Mouse (Mus musculus) mouse embryonic stem cell (cell line): ENCODE results near the gene Gm3594.
"Not testable (repeated sequence)": the region's sequence is repeated elsewhere in the genome, so short reads cannot be mapped to it uniquely, and the experiment has no call there.

Source experiments
- in situ Hi-C, 2 experiments: fragments of 300-500 bp; cut with MboI; formaldehyde crosslinking; loops; 1 replicate in 1 of 2; 3 replicates in 1 of 2; pipeline ENCODE4 v1.14.3; 2019 to 2020; ENCODE audit warnings: low sequenced_read_pairs in 2 of 2, low pct_unique_long_range_greater_than_20kb in 1 of 2, mixed read lengths in 1 of 2; ENCODE audit not compliant: unreplicated experiment in 1 of 2

Gm3594 gene

DNA sequence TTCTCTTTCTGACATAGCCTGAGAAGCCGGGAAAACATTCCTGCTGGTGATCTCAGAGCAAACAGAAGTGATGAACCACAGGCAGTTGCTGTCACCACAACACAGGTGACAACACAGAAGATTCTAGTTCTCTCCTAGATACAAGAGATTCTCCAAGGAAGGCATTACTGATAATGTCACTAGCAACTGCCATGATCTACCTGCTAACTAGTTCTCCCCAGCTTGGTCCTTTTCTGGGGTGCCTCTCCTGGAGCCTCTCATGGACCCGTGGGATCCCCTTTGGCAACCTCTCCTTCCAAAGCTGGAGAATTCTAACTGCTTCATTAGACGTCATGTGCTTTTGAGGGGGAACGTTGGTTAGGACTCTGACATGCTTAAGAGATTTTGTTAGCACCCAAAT lies at the start of gene Gm3594:
Gm3594 (minus strand) TSS at position 101 of the 400 bp plus-strand sequence.
- in situ Hi-C loops = not testable (repeated sequence)

DNA sequence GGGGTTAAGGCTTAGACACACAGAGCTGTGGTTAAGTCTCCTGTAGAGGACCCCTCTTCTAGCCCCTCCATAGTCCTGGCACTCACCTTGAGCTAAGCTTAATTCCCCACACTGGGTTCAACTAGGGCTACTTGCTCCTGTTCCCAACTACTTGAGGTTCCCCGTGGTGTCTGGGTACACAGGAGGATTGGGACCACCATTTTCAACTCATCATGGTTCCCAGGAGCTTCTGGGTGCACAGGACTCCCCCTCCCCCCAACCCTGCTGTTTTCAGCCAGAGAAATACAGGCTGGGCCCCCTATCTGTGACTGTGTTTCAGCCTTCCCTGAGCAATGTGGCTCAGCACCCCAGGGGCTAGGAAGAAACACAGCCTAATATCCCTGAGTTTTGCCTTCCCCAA lies 41.9 kb upstream of the Gm3594 start:
- in situ Hi-C loops = not testable (repeated sequence)

DNA sequence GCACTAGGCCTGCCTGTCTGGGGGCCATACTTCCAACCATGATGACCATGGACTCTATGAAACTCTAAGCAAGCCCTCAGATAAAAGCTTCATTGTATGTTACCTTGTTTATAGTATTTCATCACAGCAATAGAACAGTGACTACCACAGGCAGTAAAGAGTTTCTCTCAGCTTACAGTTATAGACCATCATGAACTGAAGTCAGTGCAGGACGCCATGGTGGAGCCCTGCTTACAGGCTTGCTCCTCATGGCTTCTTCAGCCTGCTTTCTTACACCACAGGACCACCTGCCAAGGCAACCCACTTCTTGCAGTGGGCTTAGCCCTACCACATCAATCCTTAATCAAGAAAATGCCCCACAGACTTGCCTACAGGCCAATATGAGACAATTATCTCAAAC lies 41.1 kb upstream of the Gm3594 start:
- in situ Hi-C loops = not testable (repeated sequence)

DNA sequence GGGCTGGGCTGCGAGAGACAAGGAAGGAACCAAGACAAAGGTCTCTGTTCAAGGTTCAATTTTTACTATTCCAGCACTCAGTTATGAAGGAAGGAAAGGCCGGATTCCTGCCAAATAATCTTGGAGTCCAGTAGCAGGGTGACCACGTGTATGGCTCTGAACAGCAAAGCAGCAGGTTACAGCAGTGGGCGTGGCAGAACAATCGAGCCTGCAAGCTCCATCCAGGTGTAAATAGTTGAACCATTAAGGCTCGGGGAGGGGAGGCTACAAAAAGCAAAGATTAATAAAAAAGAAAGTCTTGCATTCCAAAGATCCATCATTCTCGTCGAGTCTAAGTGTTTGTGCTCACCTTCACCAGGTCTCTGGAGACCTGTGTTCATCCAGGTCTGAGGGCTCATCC lies 37.7 kb upstream of the Gm3594 start:
- in situ Hi-C loops = not testable (repeated sequence)

DNA sequence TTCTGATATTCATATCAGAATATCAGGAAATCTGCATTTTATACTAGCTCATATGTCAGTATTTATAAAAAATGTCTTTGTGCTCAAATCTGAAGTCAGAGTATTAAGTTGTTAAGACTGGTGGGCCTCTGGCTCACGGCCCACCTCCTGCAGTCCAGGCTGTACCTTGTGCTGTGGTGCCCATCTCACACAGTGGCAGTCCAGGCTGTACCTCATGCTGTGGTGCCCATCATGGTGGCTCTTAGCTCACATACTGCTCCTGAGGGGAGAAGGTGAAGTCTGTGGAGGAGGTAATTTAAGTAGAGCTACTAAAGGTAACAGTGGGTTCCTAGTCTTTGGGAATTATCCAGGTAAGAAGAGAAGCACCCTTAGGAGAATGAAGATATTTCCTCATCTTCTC lies 27.4 kb upstream of the Gm3594 start:
- in situ Hi-C loops = not testable (repeated sequence)

DNA sequence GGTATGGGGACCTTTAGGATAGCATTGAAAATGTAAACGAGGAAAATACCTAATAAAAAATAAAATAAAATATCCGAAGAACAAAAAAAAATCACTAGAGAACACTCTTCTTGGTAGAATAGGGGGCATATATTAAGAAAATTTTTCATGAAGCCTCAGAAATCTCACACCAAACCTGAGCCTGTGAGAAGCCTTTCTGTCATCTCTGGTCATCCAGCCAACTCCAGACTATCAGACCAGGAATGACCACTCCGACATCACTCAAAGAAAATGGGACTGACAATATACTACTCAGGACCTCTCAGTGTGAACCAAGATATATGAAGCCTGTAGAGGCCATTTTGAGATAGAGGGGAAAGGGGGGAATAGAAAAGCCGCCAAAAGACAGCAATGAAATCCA lies 3.6 kb downstream of the Gm3594 start:
- in situ Hi-C loops = not testable (repeated sequence)

DNA sequence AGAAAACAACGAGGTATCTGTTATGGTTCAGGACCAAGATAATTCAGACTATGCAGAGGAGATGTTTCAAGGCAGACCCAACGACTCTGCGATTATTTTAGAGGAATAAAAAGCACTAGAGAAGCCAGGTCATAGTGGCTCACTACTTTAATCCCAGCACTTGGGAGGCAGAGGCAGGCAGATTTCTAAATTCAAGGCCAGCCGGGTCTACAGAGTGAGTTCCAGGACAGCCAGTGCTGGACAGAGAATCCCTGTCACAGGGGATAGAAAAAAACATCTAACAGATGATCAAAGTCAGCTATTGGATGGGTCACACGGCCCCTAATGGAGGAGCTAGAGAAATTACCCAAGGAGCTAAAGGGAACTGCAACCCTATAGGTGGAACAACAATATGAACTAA lies 4.2 kb downstream of the Gm3594 start:
- in situ Hi-C loops = not testable (repeated sequence)

DNA sequence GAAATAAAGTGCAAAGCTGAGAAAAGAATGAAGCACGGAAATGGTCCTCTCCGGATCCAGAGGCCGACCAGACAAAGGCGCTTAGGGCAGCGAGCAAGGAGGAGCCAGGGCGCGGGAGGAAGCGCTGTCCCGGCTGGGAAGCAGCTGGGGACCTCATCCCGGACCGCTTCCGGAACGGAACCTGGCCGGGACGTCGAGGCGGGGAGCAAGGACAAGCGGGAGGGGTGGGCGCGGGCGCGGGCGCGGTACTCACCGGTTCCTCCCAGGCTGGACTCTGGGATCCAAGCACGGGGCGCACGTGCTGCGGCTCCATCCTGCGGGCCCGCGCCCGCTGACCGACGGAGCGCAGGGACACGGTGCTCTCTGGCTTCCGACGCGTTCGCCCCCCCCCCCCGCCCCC lies 17.6 kb downstream of the Gm3594 start:
- in situ Hi-C loops = not testable (repeated sequence)

DNA sequence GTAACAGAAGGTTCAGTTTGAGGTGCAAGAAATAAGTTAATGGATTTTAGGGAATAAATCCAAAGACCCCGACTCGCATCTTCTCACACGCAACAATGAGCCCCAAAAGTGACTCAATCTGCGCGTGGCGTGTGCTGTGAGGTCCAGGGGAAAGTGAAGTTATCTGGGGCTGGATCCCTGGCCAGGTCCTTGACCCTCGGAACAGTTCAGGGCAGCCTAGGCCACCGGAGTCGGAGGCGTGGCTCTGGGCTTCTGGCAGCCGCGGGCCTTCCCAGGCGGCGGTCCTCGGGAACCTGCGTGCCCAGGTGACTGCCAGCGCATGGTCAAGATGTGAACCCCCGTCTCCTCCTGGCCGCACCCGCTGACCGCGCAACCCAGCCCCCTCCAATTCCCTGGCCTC lies 18.1 kb downstream of the Gm3594 start:
- in situ Hi-C loops = not testable (repeated sequence)

DNA sequence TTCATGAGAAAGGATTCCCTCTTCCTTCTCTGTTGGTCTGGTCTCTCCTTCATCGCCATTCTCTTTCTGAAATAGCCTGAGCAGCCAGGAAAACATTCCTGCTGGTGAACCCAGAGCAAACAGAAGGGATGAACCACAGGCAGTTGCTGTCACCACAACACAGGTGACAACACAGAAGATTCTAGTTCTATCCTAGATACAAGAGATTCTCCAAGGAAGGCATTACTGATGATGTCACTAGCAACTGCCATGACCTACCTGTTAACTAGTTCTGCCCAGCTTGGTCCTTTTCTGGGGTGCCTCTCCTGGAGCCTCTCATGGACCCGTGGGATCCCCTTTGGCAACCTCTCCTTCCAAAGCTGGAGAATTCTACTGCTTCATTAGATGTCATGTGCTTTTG lies 32.0 kb downstream of the Gm3594 start, which contains the start of gene Gm3591:
Gm3591 (minus strand) TSS at position 101 of the 400 bp plus-strand sequence.
- in situ Hi-C loops = not testable (repeated sequence)

DNA sequence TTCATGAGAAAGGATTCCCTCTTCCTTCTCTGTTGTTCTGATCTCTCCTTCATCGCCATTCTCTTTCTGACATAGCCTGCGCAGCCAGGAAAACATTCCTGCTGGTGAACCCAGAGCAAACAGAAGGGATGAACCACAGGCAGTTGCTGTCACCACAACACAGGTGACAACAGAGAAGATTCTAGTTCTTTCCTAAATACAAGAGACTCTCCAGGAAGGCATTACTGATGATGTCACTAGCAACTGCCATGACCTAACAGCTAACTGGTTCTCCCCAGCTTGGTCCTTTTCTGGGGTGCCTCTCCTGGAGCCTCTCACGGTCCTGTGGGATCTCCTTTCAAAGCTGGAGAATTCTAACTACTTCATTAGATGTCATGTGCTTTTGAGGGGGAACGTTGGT lies 54.2 kb downstream of the Gm3594 start, which contains the start of gene Gm16440:
Gm16440 (minus strand) TSS at position 101 of the 400 bp plus-strand sequence.
- in situ Hi-C loops = not testable (repeated sequence)
